Mouse (Mus musculus): ENCODE data around the gene Bcl2l14.

Gene Bcl2l14

GRCm38 (mm10) chr6:134443198-134443904 is 47.2 kb downstream of the Bcl2l14 start:
- DNase-seq (ENCODE audit: low read depth): no peak

- no peak for DNase-seq (ENCODE audit: low read depth)
Measured at GRCm38 (mm10) chr6:134443925-134444324, 47.8 kb downstream of the Bcl2l14 start.

- no peak for DNase-seq (ENCODE audit: low read depth)
Measured at GRCm38 (mm10) chr6:134448451-134448850, 52.3 kb downstream of the Bcl2l14 start.

GRCm38 (mm10) chr6:134449958-134450357 is 53.8 kb downstream of the Bcl2l14 start:
- DNase-seq (ENCODE audit: low read depth): no peak

- peak; percentile 68 for DNase-seq (ENCODE audit: low read depth)
Measured at GRCm38 (mm10) chr6:134450661-134451119, 54.6 kb downstream of the Bcl2l14 start.

- peak; percentile 51 for DNase-seq (ENCODE audit: low read depth)
Measured at GRCm38 (mm10) chr6:134454093-134454492, 58.0 kb downstream of the Bcl2l14 start.

- no peak for DNase-seq (ENCODE audit: low read depth)
Measured at GRCm38 (mm10) chr6:134458376-134458775, 62.3 kb downstream of the Bcl2l14 start.

- no peak for DNase-seq (ENCODE audit: low read depth)
Measured at GRCm38 (mm10) chr6:134461175-134461574, 65.1 kb downstream of the Bcl2l14 start.

- DNase-seq (ENCODE audit: low read depth): no peak
Measured at GRCm38 (mm10) chr6:134466671-134467229, 70.6 kb downstream of the Bcl2l14 start.

- DNase-seq (ENCODE audit: low read depth): no peak
Measured at GRCm38 (mm10) chr6:134469297-134469696, 73.2 kb downstream of the Bcl2l14 start.

GRCm38 (mm10) chr6:134470857-134471256 is 74.7 kb downstream of the Bcl2l14 start:
- DNase-seq (ENCODE audit: low read depth): peak; percentile 56

- peak; percentile 83 for DNase-seq (ENCODE audit: low read depth)
Measured at GRCm38 (mm10) chr6:134473143-134473561, 77.0 kb downstream of the Bcl2l14 start.

GRCm38 (mm10) chr6:134479481-134479880 is 83.4 kb downstream of the Bcl2l14 start:
- no peak for DNase-seq (ENCODE audit: low read depth)

GRCm38 (mm10) chr6:134486318-134486717 is 90.2 kb downstream of the Bcl2l14 start:
- DNase-seq (ENCODE audit: low read depth): no peak

Data from NIH3T3 (cell line).